Mouse (Mus musculus) erythroblast, embryonic 14.5 days (primary cell): Measurements from ENCODE around the gene Cnnm2. TPM values are rescaled to one million over a fixed set of nuclear protein-coding genes. Genes with fewer than 3 reads are reported as not detected.

Source experiments
- H3K27me3 ChIP-seq: 2 replicates; pipeline ENCODE4 v1.6.1; 2012; ENCODE audit warnings: inconsistent platforms; ENCODE audit not compliant: control insufficient read depth
- H3K36me3 ChIP-seq: 2 replicates; pipeline ENCODE4 v1.6.1; 2012; ENCODE audit warnings: mild to moderate bottlenecking, inconsistent platforms; ENCODE audit not compliant: control insufficient read depth
- H3K4me1 ChIP-seq: 2 replicates; pipeline ENCODE4 v1.6.1; 2012; ENCODE audit warnings: inconsistent platforms; ENCODE audit not compliant: control insufficient read depth
- H3K4me3 ChIP-seq: replicated peaks from 2 replicates; pipeline ENCODE3; 2012; ENCODE audit warnings: moderate library complexity, mild to moderate bottlenecking, inconsistent platforms
- H3K9me3 ChIP-seq: 2 replicates; pipeline ENCODE4 v1.6.1; 2012; ENCODE audit warnings: low read length, inconsistent platforms, mixed read lengths; ENCODE audit not compliant: control insufficient read depth
- GATA1 ChIP-seq: IDR thresholded peaks from 2 replicates; pipeline ENCODE4 v1.6.1; 2012; ENCODE audit warnings: low read length, inconsistent platforms, mixed read lengths
- TAL1 ChIP-seq: IDR thresholded peaks from 3 replicates; pipeline ENCODE4 v1.6.1; 2012; ENCODE audit warnings: low read length, inconsistent platforms, mixed read lengths
- polyA plus RNA-seq: library from polyadenylated mRNA; stranded (reverse); fragments of >175 nt; gene quantifications from 2 replicates; pipeline ENCODE4 v1.2.3, GENCODE M21; 2012

Gene Cnnm2
- polyA plus RNA-seq, 1 experiment = 4.9 TPM

DNA sequence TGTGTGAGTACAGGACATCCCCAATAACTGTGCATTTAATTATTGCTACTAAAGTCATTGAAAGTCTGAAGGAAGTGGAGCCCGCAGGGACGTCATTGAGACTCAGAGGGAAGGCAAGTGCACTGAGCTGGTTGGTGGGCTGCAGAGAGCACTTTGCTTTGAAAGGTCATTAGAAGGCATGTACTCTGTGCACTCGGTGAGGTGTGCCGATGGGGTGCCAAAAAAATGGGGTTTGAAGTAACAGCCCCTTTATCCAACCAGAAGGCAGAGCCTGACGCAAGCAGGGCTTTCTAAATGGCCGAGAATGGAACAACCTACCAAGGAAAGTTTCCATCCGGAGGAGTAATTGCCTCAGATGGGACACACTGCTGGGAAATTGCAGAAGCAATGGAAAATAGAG lies 63.5 kb downstream of the Cnnm2 start:
- Histone ChIP-seq H3K4me1 (peaks cover 5% of the 10 kb centered on the region), H3K4me3 (no peak overlapping the region), H3K27me3 (no peaks in the 10 kb centered on the region), H3K36me3 (no peaks in the 10 kb centered on the region), H3K9me3 (no peaks in the 10 kb centered on the region)
- no peak for TF ChIP-seq GATA1
- TF ChIP-seq TAL1 = no peak

DNA sequence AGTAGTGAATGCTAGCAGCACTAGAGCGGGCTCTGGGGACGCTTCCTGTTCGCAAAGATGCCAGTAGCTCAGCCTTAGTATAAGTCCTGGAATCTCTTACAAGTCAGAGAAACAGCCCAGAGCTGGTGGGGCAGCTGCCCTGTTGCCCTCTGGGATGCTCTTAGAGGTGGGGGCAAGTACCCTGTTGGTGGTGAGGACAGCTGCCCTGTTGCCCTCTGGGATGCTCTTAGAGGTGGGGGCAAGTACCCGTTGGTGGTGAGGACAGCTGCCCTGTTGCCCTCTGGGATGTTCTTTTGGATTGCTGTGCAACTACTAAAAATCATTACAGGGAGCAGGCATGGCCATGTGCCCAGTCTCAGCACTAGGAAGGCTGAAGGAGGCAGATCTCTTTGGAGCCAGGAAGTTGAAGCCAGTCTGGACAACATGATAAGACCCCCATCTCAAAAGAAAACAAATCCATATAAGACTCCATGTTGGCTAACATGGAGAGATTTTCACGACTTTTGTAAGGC lies 66.3 kb downstream of the Cnnm2 start:
- Histone ChIP-seq H3K36me3 (no peaks in the 10 kb centered on the region), H3K27me3 (no peaks in the 10 kb centered on the region)

DNA sequence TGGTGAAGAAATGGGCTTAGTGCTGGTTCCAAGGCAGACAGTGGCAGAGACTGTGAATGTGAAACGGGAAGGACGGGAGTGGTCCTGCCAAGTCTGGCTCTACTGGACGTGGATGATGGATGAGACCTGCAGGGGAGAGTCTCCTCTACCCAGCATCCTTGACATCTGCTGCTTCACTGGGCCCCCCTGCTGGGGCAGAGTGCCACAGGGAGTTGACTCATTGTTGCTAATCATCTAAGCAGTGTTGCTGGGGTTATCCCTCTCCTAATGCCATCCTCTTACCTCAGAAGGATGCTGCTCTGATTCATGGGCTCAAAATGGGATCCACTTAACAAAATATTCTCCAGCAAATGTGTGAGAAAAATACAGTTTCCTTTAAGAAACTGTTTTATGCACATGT lies 67.6 kb downstream of the Cnnm2 start:
- no peak for TF ChIP-seq GATA1
- TF ChIP-seq TAL1 = no peak
- peaks cover 5% of the 10 kb centered on the region for H3K4me1 ChIP-seq
- H3K27me3 ChIP-seq = no peaks in the 10 kb centered on the region
- no peaks in the 10 kb centered on the region for H3K36me3 ChIP-seq
- no peaks in the 10 kb centered on the region for H3K9me3 ChIP-seq
- H3K4me3 ChIP-seq = no peak overlapping the region

More for the DNA sequence above, 66.3 kb downstream of the Cnnm2 start:
- Histone ChIP-seq H3K4me3 (no peak overlapping the region), H3K4me1 (peaks cover 5% of the 10 kb centered on the region), H3K9me3 (no peaks in the 10 kb centered on the region)
- TF ChIP-seq GATA1 (no peak), TAL1 (no peak)

DNA sequence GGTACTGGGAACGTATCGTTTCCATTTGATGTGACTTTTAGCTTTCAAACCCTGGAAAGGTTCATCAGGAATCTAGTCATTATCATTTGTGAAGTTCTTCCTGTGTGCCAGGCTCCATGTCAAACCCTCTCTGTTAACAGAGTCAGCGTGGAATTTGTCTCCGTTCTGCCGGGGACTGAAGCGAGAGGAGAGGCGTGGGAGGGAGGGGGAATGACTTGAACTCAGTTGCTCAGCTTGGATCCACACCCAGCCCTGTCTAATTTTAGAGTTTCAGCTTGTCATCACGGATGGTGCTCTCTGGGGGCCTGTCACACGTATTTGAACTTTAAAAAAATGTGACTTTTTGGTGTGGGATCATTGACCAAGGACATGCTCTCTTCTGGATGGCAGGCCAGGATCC lies 70.0 kb downstream of the Cnnm2 start:
- Histone ChIP-seq H3K4me3 (no peak overlapping the region), H3K36me3 (no peaks in the 10 kb centered on the region), H3K27me3 (no peaks in the 10 kb centered on the region), H3K9me3 (no peaks in the 10 kb centered on the region), H3K4me1 (peaks cover 7% of the 10 kb centered on the region)
- no peak for TF ChIP-seq TAL1
- no peak for TF ChIP-seq GATA1

DNA sequence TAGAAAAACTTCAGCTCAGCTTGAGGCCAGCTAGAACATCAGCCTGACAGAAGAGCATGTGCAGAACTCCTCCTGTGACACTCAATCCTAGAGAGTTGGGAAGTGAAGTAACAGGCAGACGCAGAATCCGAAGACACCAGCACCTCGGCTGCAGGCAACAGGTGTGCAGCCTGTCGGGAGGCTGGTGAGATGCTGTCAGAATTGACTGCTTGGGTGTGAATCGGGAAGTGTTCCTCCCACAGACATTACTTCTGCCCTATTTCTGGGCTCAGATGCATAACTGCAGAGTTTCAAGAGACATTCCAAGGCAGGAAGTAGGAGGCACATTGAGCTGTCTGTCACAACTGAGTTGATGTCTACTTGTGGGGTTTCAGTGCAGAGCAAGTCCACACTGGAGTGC lies 72.9 kb downstream of the Cnnm2 start:
- no peaks in the 10 kb centered on the region; the same call in 1 of the 2 replicates for H3K27me3 ChIP-seq
- H3K4me3 ChIP-seq = no peak overlapping the region
- H3K9me3 ChIP-seq = no peaks in the 10 kb centered on the region
- no peaks in the 10 kb centered on the region for H3K36me3 ChIP-seq
- TF ChIP-seq TAL1 (no peak), GATA1 (no peak)
- peaks cover 6% of the 10 kb centered on the region for H3K4me1 ChIP-seq

DNA sequence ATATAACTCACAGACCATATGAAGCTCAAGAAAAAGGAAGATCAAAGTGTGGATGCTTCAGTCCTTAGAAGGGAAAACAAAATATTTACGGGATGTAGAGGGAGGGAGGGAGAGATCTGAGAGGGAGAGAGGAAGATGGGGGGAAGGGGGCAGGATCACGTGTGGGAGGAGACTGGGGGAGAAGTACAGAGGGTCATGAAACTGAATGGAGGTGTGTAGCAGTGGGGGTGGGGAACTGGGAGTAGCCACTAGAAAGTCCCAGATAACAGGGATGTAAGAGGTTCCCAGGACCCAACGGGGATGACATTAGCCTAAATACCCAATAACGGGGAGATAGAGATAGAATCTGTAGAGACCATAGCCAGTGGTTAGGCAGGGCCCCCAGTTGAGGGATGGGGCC lies 73.9 kb downstream of the Cnnm2 start:
- Histone ChIP-seq H3K4me1 (peaks cover 6% of the 10 kb centered on the region), H3K27me3 (no peaks in the 10 kb centered on the region; the same call in 1 of the 2 replicates)
- TF ChIP-seq TAL1 = no peak

DNA sequence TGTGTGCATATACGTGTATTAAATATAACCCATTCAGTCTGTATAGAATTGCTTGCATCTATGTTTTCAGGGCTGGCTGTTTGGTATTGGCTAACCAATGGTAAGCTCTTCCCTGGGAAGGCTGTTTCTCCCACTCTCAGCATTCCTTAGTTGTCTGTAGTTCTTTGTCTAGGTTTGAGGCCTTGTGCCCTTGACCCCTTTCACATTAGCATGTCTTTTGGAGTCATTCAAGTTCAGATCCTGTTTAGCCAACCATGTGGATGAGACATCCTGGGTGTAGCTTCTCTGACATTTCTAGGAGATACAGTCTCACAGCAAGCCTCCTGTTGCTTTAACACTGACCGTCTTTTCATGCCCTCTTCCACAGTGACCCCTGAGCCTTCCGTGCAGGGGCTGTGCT lies 74.7 kb downstream of the Cnnm2 start:
- Histone ChIP-seq H3K27me3 (no peaks in the 10 kb centered on the region; the same call in 1 of the 2 replicates), H3K36me3 (no peaks in the 10 kb centered on the region; the same call in 1 of the 2 replicates)

More for the DNA sequence above, 73.9 kb downstream of the Cnnm2 start:
- Histone ChIP-seq H3K4me3 (no peak overlapping the region), H3K9me3 (no peaks in the 10 kb centered on the region), H3K36me3 (no peaks in the 10 kb centered on the region)

DNA sequence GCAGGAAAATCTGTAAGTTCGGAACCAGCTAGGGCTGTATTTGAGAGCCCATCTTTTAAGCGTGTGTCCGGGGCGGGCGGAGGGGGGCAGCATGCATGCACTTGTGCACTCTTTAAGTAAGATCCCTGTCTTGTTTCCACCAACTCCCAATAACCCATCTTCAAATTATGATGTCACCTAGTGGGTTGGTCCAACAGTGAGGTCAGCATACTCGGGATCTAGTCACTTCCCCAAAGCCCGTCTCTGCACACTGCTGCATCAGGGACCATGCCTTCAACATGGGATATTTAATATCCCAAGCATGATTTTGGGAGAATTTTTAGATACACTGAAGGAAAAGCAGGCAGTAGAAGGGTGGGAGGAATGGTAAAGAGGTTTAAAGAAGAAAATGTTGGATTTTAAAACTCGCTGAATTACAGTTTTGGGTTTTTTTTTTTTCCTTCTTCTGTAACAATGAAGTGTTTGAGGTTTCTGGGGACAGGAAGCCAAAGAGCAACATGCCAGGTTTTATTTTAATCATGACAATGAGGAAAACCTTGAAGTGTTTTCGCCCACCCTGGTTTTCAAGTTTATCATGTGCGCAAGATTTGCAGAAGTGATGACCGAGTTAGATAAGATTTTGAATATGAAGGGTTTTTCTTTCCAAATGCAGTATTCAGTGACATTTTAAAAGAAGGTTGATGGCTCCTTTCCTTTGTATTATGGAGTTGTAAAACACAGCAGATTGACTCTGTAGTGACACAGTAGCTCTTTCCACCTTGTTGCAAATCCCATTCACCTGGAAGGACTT lies 76.1 kb downstream of the Cnnm2 start:
- TF ChIP-seq TAL1 (no peak), GATA1 (no peak)
- peaks cover 8% of the 10 kb centered on the region for H3K4me1 ChIP-seq
- no peak overlapping the region for H3K4me3 ChIP-seq
- H3K36me3 ChIP-seq = no peaks in the 10 kb centered on the region; the same call in 1 of the 2 replicates
- no peaks in the 10 kb centered on the region for H3K9me3 ChIP-seq
- no peaks in the 10 kb centered on the region; the same call in 1 of the 2 replicates for H3K27me3 ChIP-seq

More for the DNA sequence above, 74.7 kb downstream of the Cnnm2 start:
- Histone ChIP-seq H3K4me3 (no peak overlapping the region), H3K9me3 (no peaks in the 10 kb centered on the region), H3K4me1 (peaks cover 7% of the 10 kb centered on the region)
- TF ChIP-seq TAL1 (no peak), GATA1 (no peak)

DNA sequence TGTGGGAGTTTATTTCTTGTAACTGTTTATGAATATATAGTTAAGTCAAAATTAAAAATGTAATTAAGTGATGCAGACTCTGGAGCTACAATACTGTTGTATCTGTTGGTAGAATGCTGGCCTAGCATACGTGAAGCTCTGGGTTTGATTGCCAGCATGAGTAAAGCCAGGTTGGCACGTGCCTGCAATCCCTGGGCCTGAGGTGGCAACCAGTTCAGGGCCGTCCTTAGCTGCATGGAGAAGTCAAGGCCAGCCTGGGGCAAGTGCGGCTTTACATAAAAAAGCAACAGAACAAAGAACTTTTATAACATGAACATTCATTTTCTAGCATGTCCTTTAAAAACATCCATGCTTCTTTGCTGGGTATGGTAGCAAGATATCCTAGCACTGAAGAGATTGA lies 79.6 kb downstream of the Cnnm2 start:
- no peak overlapping the region for H3K4me3 ChIP-seq
- no peaks in the 10 kb centered on the region; the same call in 1 of the 2 replicates for H3K27me3 ChIP-seq
- no peak for TF ChIP-seq TAL1
- TF ChIP-seq GATA1 = no peak
- H3K36me3 ChIP-seq = peaks cover 11% of the 10 kb centered on the region
- peaks cover 35% of the 10 kb centered on the region for H3K4me1 ChIP-seq
- no peaks in the 10 kb centered on the region for H3K9me3 ChIP-seq

DNA sequence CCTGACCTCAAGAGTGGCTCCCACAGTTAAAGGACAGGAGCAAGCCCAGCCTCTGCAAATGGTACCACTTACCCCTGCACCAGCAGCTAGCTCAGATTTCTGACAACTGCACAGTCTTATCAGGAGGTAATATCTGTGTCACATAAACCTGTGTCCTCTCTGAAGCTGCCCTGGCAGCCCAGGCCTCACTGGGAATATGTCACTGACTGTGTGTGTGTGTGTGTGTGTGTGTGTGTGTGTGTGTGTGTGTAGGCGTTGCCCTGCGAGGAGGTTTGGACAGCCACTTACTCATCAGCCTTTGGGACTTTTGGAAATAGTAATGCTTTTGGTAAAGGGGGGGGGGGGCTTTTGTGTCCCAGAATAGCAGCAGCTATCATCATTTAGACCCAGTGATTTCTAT lies 81.6 kb downstream of the Cnnm2 start:
- no peaks in the 10 kb centered on the region for H3K9me3 ChIP-seq
- H3K4me1 ChIP-seq = peaks cover 51% of the 10 kb centered on the region
- H3K36me3 ChIP-seq = peaks cover 21% of the 10 kb centered on the region
- no peak for TF ChIP-seq TAL1
- no peak for TF ChIP-seq GATA1
- no peaks in the 10 kb centered on the region for H3K27me3 ChIP-seq
- no peak overlapping the region for H3K4me3 ChIP-seq
